Mouse (Mus musculus): ENCODE measurements around the gene Ctps. TPM values are rescaled to one million over a fixed set of nuclear protein-coding genes. Genes with fewer than 3 reads are reported as not detected.
A peak's percentile ranks its signal among the peaks of the same experiment; 100 is the strongest.

Gene Ctps
- polyA plus RNA-seq, 1 experiment from 2014 or later: 110 TPM

- Histone ChIP-seq H3K27ac (peak overlapping the region; percentile 91), H3K9me3 (no peaks in the 10 kb centered on the region), H3K9ac (replicated peaks) (peak overlapping the region; percentile 84), H3K36me3 (peaks cover 3% of the 10 kb centered on the region; the same call in 1 of the 2 replicates), H3K4me1 (replicated peaks) (peaks cover 29% of the 10 kb centered on the region), H3K27me3 (no peaks in the 10 kb centered on the region), H3K4me3 (replicated peaks) (peak overlapping the region; percentile 74), H3K4me2 (peak overlapping the region; percentile 74)
- WGBS: under 1% methylated on average over 27 of the region's 27 CpGs
- peak; percentile 72 for ATAC-seq (ENCODE audit: insufficient number of reproducible peaks, insufficient read depth, low FRiP score, low TSS enrichment, low read depth)
Measured at GRCm38 (mm10) chr4:120570438-120571069, 478 bp upstream of the Ctps start.

GRCm38 (mm10) chr4:120569025-120569424 is 1.1 kb downstream of the Ctps start:
- H3K9me3 ChIP-seq: no peaks in the 10 kb centered on the region
- peak overlapping the region; percentile 74 for H3K4me3 ChIP-seq (replicated peaks)
- peak overlapping the region; percentile 74 for H3K4me2 ChIP-seq
- H3K4me1 ChIP-seq (replicated peaks): peaks cover 29% of the 10 kb centered on the region
- no peak for ATAC-seq (ENCODE audit: insufficient number of reproducible peaks, insufficient read depth, low FRiP score, low TSS enrichment, low read depth)
- H3K9ac ChIP-seq (replicated peaks): peak overlapping the region; percentile 84
- H3K27me3 ChIP-seq: no peaks in the 10 kb centered on the region
- peaks cover 18% of the 10 kb centered on the region for H3K36me3 ChIP-seq
- 8% methylated on average over 4 of the region's 4 CpGs for WGBS
- no peak overlapping the region for H3K27ac ChIP-seq

- WGBS: 49% methylated on average over 5 of the region's 5 CpGs
- no peak for ATAC-seq (ENCODE audit: insufficient number of reproducible peaks, insufficient read depth, low FRiP score, low TSS enrichment, low read depth)
- Histone ChIP-seq H3K36me3 (peaks cover 28% of the 10 kb centered on the region), H3K4me2 (peak overlapping the region; percentile 74), H3K4me3 (replicated peaks) (peak overlapping the region; percentile 74), H3K9ac (replicated peaks) (peak overlapping the region; percentile 27; the same call in 1 of the 2 replicates), H3K27ac (no peak overlapping the region), H3K4me1 (replicated peaks) (peaks cover 29% of the 10 kb centered on the region), H3K9me3 (no peaks in the 10 kb centered on the region), H3K27me3 (no peaks in the 10 kb centered on the region)
Measured at GRCm38 (mm10) chr4:120568005-120568404, 2.1 kb downstream of the Ctps start.

GRCm38 (mm10) chr4:120565726-120566125 is 4.3 kb downstream of the Ctps start:
- no peak for ATAC-seq (ENCODE audit: insufficient number of reproducible peaks, insufficient read depth, low FRiP score, low TSS enrichment, low read depth)
- Histone ChIP-seq H3K4me1 (replicated peaks) (peaks cover 19% of the 10 kb centered on the region), H3K36me3 (peaks cover 50% of the 10 kb centered on the region), H3K9me3 (no peaks in the 10 kb centered on the region), H3K4me2 (no peak overlapping the region), H3K27ac (no peak overlapping the region), H3K4me3 (replicated peaks) (no peak overlapping the region), H3K9ac (replicated peaks) (no peak overlapping the region), H3K27me3 (no peaks in the 10 kb centered on the region)
- 92% methylated on average over 2 of the region's 2 CpGs for WGBS

- Histone ChIP-seq H3K9me3 (no peaks in the 10 kb centered on the region), H3K27me3 (no peaks in the 10 kb centered on the region), H3K27ac (no peak overlapping the region), H3K4me3 (replicated peaks) (no peak overlapping the region), H3K9ac (replicated peaks) (no peak overlapping the region), H3K36me3 (peaks cover 94% of the 10 kb centered on the region), H3K4me2 (no peak overlapping the region), H3K4me1 (replicated peaks) (no peaks in the 10 kb centered on the region)
- no peak for ATAC-seq (ENCODE audit: insufficient number of reproducible peaks, insufficient read depth, low FRiP score, low TSS enrichment, low read depth)
- 91% methylated on average over 6 of the region's 6 CpGs for WGBS
Measured at GRCm38 (mm10) chr4:120556592-120556991, 13.5 kb downstream of the Ctps start.

- Histone ChIP-seq H3K4me3 (replicated peaks) (no peak overlapping the region), H3K9ac (replicated peaks) (no peak overlapping the region), H3K4me1 (replicated peaks) (no peaks in the 10 kb centered on the region), H3K36me3 (peaks cover 98% of the 10 kb centered on the region), H3K9me3 (no peaks in the 10 kb centered on the region), H3K27ac (no peak overlapping the region), H3K4me2 (no peak overlapping the region), H3K27me3 (no peaks in the 10 kb centered on the region)
- no peak for ATAC-seq (ENCODE audit: insufficient number of reproducible peaks, insufficient read depth, low FRiP score, low TSS enrichment, low read depth)
- WGBS: 76% methylated on average over 1 of the region's 1 CpGs
Measured at GRCm38 (mm10) chr4:120544896-120545295, 25.2 kb downstream of the Ctps start.

- WGBS: 97% methylated on average over 10 of the region's 10 CpGs
- no peaks in the 10 kb centered on the region for H3K27me3 ChIP-seq
- H3K4me3 ChIP-seq (replicated peaks): no peak overlapping the region
- 0 out of 2 replicates have a peak, but pooled peaks cover 3% of the 10 kb centered on the region for H3K9me3 ChIP-seq
- no peak overlapping the region for H3K27ac ChIP-seq
- H3K9ac ChIP-seq (replicated peaks): no peak overlapping the region
- no peak for ATAC-seq (ENCODE audit: insufficient number of reproducible peaks, insufficient read depth, low FRiP score, low TSS enrichment, low read depth)
- no peak overlapping the region for H3K4me2 ChIP-seq
- no peaks in the 10 kb centered on the region for H3K4me1 ChIP-seq (replicated peaks)
- peaks cover 65% of the 10 kb centered on the region for H3K36me3 ChIP-seq
Measured at GRCm38 (mm10) chr4:120538664-120539063, 31.4 kb downstream of the Ctps start.

GRCm38 (mm10) chr4:120531986-120532385 is 38.1 kb downstream of the Ctps start, which contains the start of gene Slfnl1:
TSS of gene Slfnl1 (plus strand) at chr4:120532231.
- no peak within 1 kb of the TSS for H3K4me3 ChIP-seq (replicated peaks)

GRCm38 (mm10) chr4:120528171-120528570 is 41.9 kb downstream of the Ctps start:
- no peak for ATAC-seq (ENCODE audit: insufficient number of reproducible peaks, insufficient read depth, low FRiP score, low TSS enrichment, low read depth)
- Histone ChIP-seq H3K27ac (no peak overlapping the region), H3K4me3 (replicated peaks) (no peak overlapping the region), H3K9ac (replicated peaks) (no peak overlapping the region), H3K4me2 (no peak overlapping the region), H3K9me3 (no peaks in the 10 kb centered on the region), H3K36me3 (peaks cover 87% of the 10 kb centered on the region), H3K4me1 (replicated peaks) (no peaks in the 10 kb centered on the region), H3K27me3 (no peaks in the 10 kb centered on the region)
- 83% methylated on average over 9 of the region's 9 CpGs for WGBS

More at GRCm38 (mm10) chr4:120531986-120532385, 38.1 kb downstream of the Ctps start, which contains the start of gene Slfnl1:
- 84% methylated on average over 6 of the region's 6 CpGs for WGBS
- no peak within 1 kb of the TSS for H3K4me2 ChIP-seq
- H3K9ac ChIP-seq (replicated peaks): no peak within 1 kb of the TSS
- no peak within 1 kb of the TSS for H3K27ac ChIP-seq
- ATAC-seq (ENCODE audit: insufficient number of reproducible peaks, insufficient read depth, low FRiP score, low TSS enrichment, low read depth): no peak
- peaks cover 66% of the 10 kb centered on the region for H3K36me3 ChIP-seq
- no peaks in the 10 kb centered on the region for H3K9me3 ChIP-seq
- H3K4me1 ChIP-seq (replicated peaks): no peaks in the 10 kb centered on the region
- no peaks in the 10 kb centered on the region for H3K27me3 ChIP-seq

GRCm38 (mm10) chr4:120523092-120523491 is 47.0 kb downstream of the Ctps start:
- Histone ChIP-seq H3K4me3 (replicated peaks) (no peak overlapping the region), H3K4me2 (no peak overlapping the region), H3K27ac (no peak overlapping the region), H3K9ac (replicated peaks) (no peak overlapping the region), H3K4me1 (replicated peaks) (no peaks in the 10 kb centered on the region), H3K27me3 (no peaks in the 10 kb centered on the region), H3K9me3 (no peaks in the 10 kb centered on the region), H3K36me3 (peaks cover 87% of the 10 kb centered on the region)
- WGBS: 96% methylated on average over 3 of the region's 3 CpGs
- no peak for ATAC-seq (ENCODE audit: insufficient number of reproducible peaks, insufficient read depth, low FRiP score, low TSS enrichment, low read depth)

GRCm38 (mm10) chr4:120522351-120522750 is 47.7 kb downstream of the Ctps start:
- Histone ChIP-seq H3K36me3 (peaks cover 89% of the 10 kb centered on the region), H3K9ac (replicated peaks) (no peak overlapping the region), H3K27ac (no peak overlapping the region), H3K27me3 (no peaks in the 10 kb centered on the region), H3K9me3 (no peaks in the 10 kb centered on the region), H3K4me1 (replicated peaks) (no peaks in the 10 kb centered on the region), H3K4me2 (no peak overlapping the region), H3K4me3 (replicated peaks) (no peak overlapping the region)
- ATAC-seq (ENCODE audit: insufficient number of reproducible peaks, insufficient read depth, low FRiP score, low TSS enrichment, low read depth): no peak
- WGBS: 96% methylated on average over 4 of the region's 4 CpGs

- WGBS: 59% methylated on average over 5 of the region's 5 CpGs
- Histone ChIP-seq H3K36me3 (peaks cover 93% of the 10 kb centered on the region), H3K4me3 (replicated peaks) (no peak overlapping the region), H3K9ac (replicated peaks) (no peak overlapping the region), H3K27me3 (no peaks in the 10 kb centered on the region), H3K27ac (no peak overlapping the region), H3K9me3 (no peaks in the 10 kb centered on the region), H3K4me2 (no peak overlapping the region), H3K4me1 (replicated peaks) (no peaks in the 10 kb centered on the region)
- ATAC-seq (ENCODE audit: insufficient number of reproducible peaks, insufficient read depth, low FRiP score, low TSS enrichment, low read depth): no peak
Measured at GRCm38 (mm10) chr4:120521761-120522160, 48.3 kb downstream of the Ctps start.

Measured in limb, embryonic 12.5 days (tissue).